Comparison of ENCODE assay signal across 1 mouse cellular context in the genomic region with DNA sequence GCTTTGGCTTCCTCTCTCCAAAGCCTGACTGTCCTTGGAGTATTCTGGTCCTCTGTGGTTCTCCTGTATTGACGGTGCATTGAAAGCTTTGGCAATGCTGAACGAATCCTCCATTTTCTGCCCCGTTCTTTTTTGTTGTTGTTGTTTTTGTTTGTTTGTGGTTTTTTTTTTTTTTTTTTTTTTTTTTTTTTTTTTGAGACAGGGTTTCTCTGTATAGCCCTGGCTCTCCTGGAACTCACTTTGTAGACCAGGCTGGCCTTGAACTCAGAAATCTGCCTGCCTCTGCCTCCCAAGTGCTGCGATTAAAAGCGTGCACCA.
TF ChIP-seq lines count a peak whose summit lies in the region.

No protein-coding gene starts in this region.

TF ChIP-seq in CH12.LX, 34 proteins besides CTCF, POLR2A, EP300 and RAD21:
- peak; percentile 78 for TF ChIP-seq ZNF384 (IDR thresholded peaks at IDR 0.05; ENCODE audit: low read depth, low read length)
